Mouse (Mus musculus): ENCODE measurements around the gene Ephb1. TPM values are rescaled to one million over a fixed set of nuclear protein-coding genes. Genes with fewer than 3 reads are reported as not detected.

Gene Ephb1
- polyA plus RNA-seq, 1 experiment from 2014 or later: 6.1 TPM

GRCm38 (mm10) chr9:101971806-101972205 lies 382.7 kb downstream of the Ephb1 start:
- no peaks in the 10 kb centered on the region for H3K9me3 ChIP-seq
- 27% methylated on average over 6 of the region's 6 CpGs for WGBS
- H3K4me1 ChIP-seq: no peaks in the 10 kb centered on the region
- no peak overlapping the region for H3K4me3 ChIP-seq
- DNase-seq (ENCODE audit: low spot score): peak; percentile 35
- H3K36me3 ChIP-seq (replicated peaks): no peaks in the 10 kb centered on the region
- H3K27ac ChIP-seq (replicated peaks): no peak overlapping the region
- no peaks in the 10 kb centered on the region for H3K27me3 ChIP-seq (replicated peaks; ENCODE audit: low read depth, poor library complexity, severe bottlenecking)

- 44% methylated on average over 4 of the region's 4 CpGs for WGBS
- Histone ChIP-seq H3K36me3 (replicated peaks) (no peaks in the 10 kb centered on the region), H3K4me3 (no peak overlapping the region), H3K27me3 (replicated peaks; ENCODE audit: low read depth, poor library complexity, severe bottlenecking) (no peaks in the 10 kb centered on the region), H3K27ac (replicated peaks) (no peak overlapping the region), H3K9me3 (no peaks in the 10 kb centered on the region), H3K4me1 (0 out of 2 replicates have a peak, but pooled peaks cover 10% of the 10 kb centered on the region)
- no peak for DNase-seq (ENCODE audit: low spot score)
Measured at GRCm38 (mm10) chr9:101956228-101956627, 398.3 kb downstream of the Ephb1 start.

GRCm38 (mm10) chr9:101954529-101954928 lies 400.0 kb downstream of the Ephb1 start:
- Histone ChIP-seq H3K4me1 (peaks cover 15% of the 10 kb centered on the region; the same call in 1 of the 2 replicates), H3K36me3 (replicated peaks) (no peaks in the 10 kb centered on the region), H3K4me3 (no peak overlapping the region), H3K9me3 (no peaks in the 10 kb centered on the region), H3K27me3 (replicated peaks; ENCODE audit: low read depth, poor library complexity, severe bottlenecking) (no peaks in the 10 kb centered on the region), H3K27ac (replicated peaks) (no peak overlapping the region)
- WGBS: 72% methylated on average over 4 of the region's 4 CpGs
- no peak for DNase-seq (ENCODE audit: low spot score)

GRCm38 (mm10) chr9:101950101-101950500 lies 404.4 kb downstream of the Ephb1 start:
- no peak overlapping the region for H3K27ac ChIP-seq (replicated peaks)
- DNase-seq (ENCODE audit: low spot score): no peak

GRCm38 (mm10) chr9:101945814-101946213 lies 408.7 kb downstream of the Ephb1 start:
- H3K27ac ChIP-seq (replicated peaks): no peak overlapping the region
- WGBS: 92% methylated on average over 4 of the region's 4 CpGs

More at GRCm38 (mm10) chr9:101950101-101950500, 404.4 kb downstream of the Ephb1 start:
- 13% methylated on average over 3 of the region's 3 CpGs for WGBS
- Histone ChIP-seq H3K36me3 (replicated peaks) (no peaks in the 10 kb centered on the region), H3K4me3 (no peak overlapping the region), H3K27me3 (replicated peaks; ENCODE audit: low read depth, poor library complexity, severe bottlenecking) (no peaks in the 10 kb centered on the region), H3K4me1 (peaks cover 9% of the 10 kb centered on the region; the same call in 1 of the 2 replicates), H3K9me3 (no peaks in the 10 kb centered on the region)

GRCm38 (mm10) chr9:101945326-101945725 lies 409.2 kb downstream of the Ephb1 start:
- Histone ChIP-seq H3K4me3 (no peak overlapping the region), H3K27ac (replicated peaks) (no peak overlapping the region), H3K36me3 (replicated peaks) (no peaks in the 10 kb centered on the region), H3K27me3 (replicated peaks; ENCODE audit: low read depth, poor library complexity, severe bottlenecking) (no peaks in the 10 kb centered on the region), H3K9me3 (no peaks in the 10 kb centered on the region), H3K4me1 (peaks cover 5% of the 10 kb centered on the region; the same call in 1 of the 2 replicates)
- no peak for DNase-seq (ENCODE audit: low spot score)
- 58% methylated on average over 7 of the region's 7 CpGs for WGBS

More at GRCm38 (mm10) chr9:101945814-101946213, 408.7 kb downstream of the Ephb1 start:
- Histone ChIP-seq H3K27me3 (replicated peaks; ENCODE audit: low read depth, poor library complexity, severe bottlenecking) (no peaks in the 10 kb centered on the region), H3K4me3 (no peak overlapping the region), H3K4me1 (peaks cover 5% of the 10 kb centered on the region; the same call in 1 of the 2 replicates), H3K9me3 (no peaks in the 10 kb centered on the region), H3K36me3 (replicated peaks) (no peaks in the 10 kb centered on the region)
- DNase-seq (ENCODE audit: low spot score): no peak

GRCm38 (mm10) chr9:101942058-101942669 lies 412.3 kb downstream of the Ephb1 start:
- WGBS: 91% methylated on average over 9 of the region's 9 CpGs
- H3K36me3 ChIP-seq (replicated peaks): no peaks in the 10 kb centered on the region
- no peaks in the 10 kb centered on the region for H3K4me1 ChIP-seq
- no peak overlapping the region for H3K27ac ChIP-seq (replicated peaks)
- no peak for DNase-seq (ENCODE audit: low spot score)
- no peaks in the 10 kb centered on the region for H3K27me3 ChIP-seq (replicated peaks; ENCODE audit: low read depth, poor library complexity, severe bottlenecking)
- H3K9me3 ChIP-seq: no peaks in the 10 kb centered on the region
- H3K4me3 ChIP-seq: no peak overlapping the region

- Histone ChIP-seq H3K27ac (replicated peaks) (no peak overlapping the region), H3K36me3 (replicated peaks) (no peaks in the 10 kb centered on the region), H3K27me3 (replicated peaks; ENCODE audit: low read depth, poor library complexity, severe bottlenecking) (no peaks in the 10 kb centered on the region), H3K4me3 (no peak overlapping the region), H3K9me3 (no peaks in the 10 kb centered on the region), H3K4me1 (no peaks in the 10 kb centered on the region)
- 75% methylated on average over 3 of the region's 3 CpGs for WGBS
- DNase-seq (ENCODE audit: low spot score): no peak
Measured at GRCm38 (mm10) chr9:101940182-101940581, 414.3 kb downstream of the Ephb1 start.

- H3K9me3 ChIP-seq: no peaks in the 10 kb centered on the region
- H3K4me1 ChIP-seq: peaks cover 6% of the 10 kb centered on the region; the same call in 1 of the 2 replicates
- DNase-seq (ENCODE audit: low spot score): no peak
- H3K36me3 ChIP-seq (replicated peaks): no peaks in the 10 kb centered on the region
- H3K27ac ChIP-seq (replicated peaks): no peak overlapping the region
- 74% methylated on average over 5 of the region's 5 CpGs for WGBS
- H3K27me3 ChIP-seq (replicated peaks; ENCODE audit: low read depth, poor library complexity, severe bottlenecking): no peaks in the 10 kb centered on the region
- H3K4me3 ChIP-seq: no peak overlapping the region
Measured at GRCm38 (mm10) chr9:101939006-101939405, 415.5 kb downstream of the Ephb1 start.

GRCm38 (mm10) chr9:101938066-101938465 lies 416.4 kb downstream of the Ephb1 start:
- Histone ChIP-seq H3K27me3 (replicated peaks; ENCODE audit: low read depth, poor library complexity, severe bottlenecking) (no peaks in the 10 kb centered on the region), H3K9me3 (no peaks in the 10 kb centered on the region), H3K27ac (replicated peaks) (no peak overlapping the region), H3K36me3 (replicated peaks) (no peaks in the 10 kb centered on the region), H3K4me1 (peaks cover 7% of the 10 kb centered on the region; the same call in 1 of the 2 replicates), H3K4me3 (no peak overlapping the region)
- 80% methylated on average over 4 of the region's 4 CpGs for WGBS
- no peak for DNase-seq (ENCODE audit: low spot score)

GRCm38 (mm10) chr9:101934887-101935286 lies 419.6 kb downstream of the Ephb1 start:
- Histone ChIP-seq H3K4me1 (peaks cover 10% of the 10 kb centered on the region; the same call in 1 of the 2 replicates), H3K27me3 (replicated peaks; ENCODE audit: low read depth, poor library complexity, severe bottlenecking) (no peaks in the 10 kb centered on the region), H3K9me3 (no peaks in the 10 kb centered on the region), H3K4me3 (no peak overlapping the region), H3K36me3 (replicated peaks) (no peaks in the 10 kb centered on the region), H3K27ac (replicated peaks) (no peak overlapping the region)
- 70% methylated on average over 8 of the region's 8 CpGs for WGBS
- no peak for DNase-seq (ENCODE audit: low spot score)

GRCm38 (mm10) chr9:101933946-101934573 lies 420.4 kb downstream of the Ephb1 start:
- H3K27ac ChIP-seq (replicated peaks): no peak overlapping the region

GRCm38 (mm10) chr9:101924829-101925228 lies 429.7 kb downstream of the Ephb1 start:
- H3K27ac ChIP-seq (replicated peaks): no peak overlapping the region
- H3K4me1 ChIP-seq: no peaks in the 10 kb centered on the region
- no peak for DNase-seq (ENCODE audit: low spot score)
- H3K4me3 ChIP-seq: no peak overlapping the region
- H3K9me3 ChIP-seq: no peaks in the 10 kb centered on the region
- no peaks in the 10 kb centered on the region for H3K36me3 ChIP-seq (replicated peaks)
- no peaks in the 10 kb centered on the region for H3K27me3 ChIP-seq (replicated peaks; ENCODE audit: low read depth, poor library complexity, severe bottlenecking)
- 85% methylated on average over 4 of the region's 4 CpGs for WGBS

More at GRCm38 (mm10) chr9:101933946-101934573, 420.4 kb downstream of the Ephb1 start:
- H3K4me1 ChIP-seq: peaks cover 10% of the 10 kb centered on the region; the same call in 1 of the 2 replicates
- no peak overlapping the region for H3K4me3 ChIP-seq
- no peaks in the 10 kb centered on the region for H3K36me3 ChIP-seq (replicated peaks)
- no peak for DNase-seq (ENCODE audit: low spot score)
- WGBS: 61% methylated on average over 8 of the region's 8 CpGs
- H3K27me3 ChIP-seq (replicated peaks; ENCODE audit: low read depth, poor library complexity, severe bottlenecking): no peaks in the 10 kb centered on the region
- no peaks in the 10 kb centered on the region for H3K9me3 ChIP-seq
